Mouse (Mus musculus) layer of hippocampus, adult 2 months (tissue): ENCODE results near the gene E2f4. TPM values are rescaled to one million over a fixed set of nuclear protein-coding genes. Genes with fewer than 3 reads are reported as not detected.

Experiments used
- DNase-seq, 2 experiments: peaks; one replicate each; pipeline ENCODE4 v3.0.0; 2022; ENCODE audit warnings: low spot score in 2 of 2
- H3K27ac ChIP-seq: fragments of 200-600 bp; 2 replicates; pipeline ENCODE4 v1.8.1; 2022
- H3K4me3 ChIP-seq: fragments of 200-600 bp; 2 replicates; pipeline ENCODE4 v1.8.1; 2022; ENCODE audit warnings: mild to moderate bottlenecking
- CTCF ChIP-seq: fragments of 200-600 bp; conservative IDR thresholded peaks from 2 replicates; pipeline ENCODE4 v1.8.1; 2022; ENCODE audit warnings: antibody characterized with exemption, mild to moderate bottlenecking, moderate library complexity
- total RNA-seq, 2 experiments: library from RNA; stranded (reverse); gene quantifications; 2 replicates each; pipeline ENCODE4 v1.2.3; 2021

Gene E2f4
- total RNA-seq, 2 experiments from 2014 or later, result 36.1 to 39.0 TPM

GRCm38 (mm10) chr8:105275840-105276239 is 21.6 kb upstream of the E2f4 start, which contains the start of gene Nol3:
Nol3 (plus strand) TSS chr8:105276140.
- peak within 1 kb of the TSS; percentile 54 for H3K4me3 ChIP-seq
- TF ChIP-seq CTCF, result no peak
- no peak for DNase-seq
- H3K27ac ChIP-seq, result peak within 1 kb of the TSS; percentile 70

GRCm38 (mm10) chr8:105276292-105277120 is 21.0 kb upstream of the E2f4 start:
- H3K27ac ChIP-seq, result peak overlapping the region; percentile 70
- TF ChIP-seq CTCF, result no peak
- H3K4me3 ChIP-seq, result peak overlapping the region; percentile 54
- peak in 1 of 2 experiments; percentile 48 for DNase-seq

- peak overlapping the region; percentile 70 for H3K27ac ChIP-seq
- peak overlapping the region; percentile 51 for H3K4me3 ChIP-seq
- TF ChIP-seq CTCF, result peak; percentile 55
- peak; percentile 89 to 90 for DNase-seq
Observed at GRCm38 (mm10) chr8:105278911-105279334, 18.5 kb upstream of the E2f4 start.

- TF ChIP-seq CTCF, result no peak
- Histone ChIP-seq H3K27ac (no peak overlapping the region), H3K4me3 (no peak overlapping the region)
- no peak for DNase-seq
Observed at GRCm38 (mm10) chr8:105280567-105280966, 16.9 kb upstream of the E2f4 start.

GRCm38 (mm10) chr8:105281821-105282220 is 15.6 kb upstream of the E2f4 start:
- DNase-seq, result no peak
- no peak overlapping the region for H3K27ac ChIP-seq
- no peak for TF ChIP-seq CTCF
- H3K4me3 ChIP-seq, result no peak overlapping the region

GRCm38 (mm10) chr8:105282239-105282638 is 15.2 kb upstream of the E2f4 start:
- no peak overlapping the region for H3K4me3 ChIP-seq
- no peak for DNase-seq
- H3K27ac ChIP-seq, result no peak overlapping the region
- TF ChIP-seq CTCF, result no peak

GRCm38 (mm10) chr8:105283074-105283473 is 14.4 kb upstream of the E2f4 start:
- peak overlapping the region; percentile 18; the same call in 1 of the 2 replicates for H3K4me3 ChIP-seq
- no peak for DNase-seq
- peak; percentile 81 for TF ChIP-seq CTCF
- H3K27ac ChIP-seq, result 0 out of 2 replicates have a peak overlapping the region, but pooled peaks have one; percentile 39

- no peak overlapping the region for H3K4me3 ChIP-seq
- TF ChIP-seq CTCF, result no peak
- no peak for DNase-seq
- H3K27ac ChIP-seq, result no peak overlapping the region
Observed at GRCm38 (mm10) chr8:105285514-105285913, 11.9 kb upstream of the E2f4 start.

- peak; percentile 30 for TF ChIP-seq CTCF
- no peak for DNase-seq
- Histone ChIP-seq H3K27ac (no peak overlapping the region), H3K4me3 (no peak overlapping the region)
Observed at GRCm38 (mm10) chr8:105286907-105287306, 10.6 kb upstream of the E2f4 start.

GRCm38 (mm10) chr8:105288231-105288630 is 9.2 kb upstream of the E2f4 start:
- DNase-seq, result no peak
- TF ChIP-seq CTCF, result no peak
- Histone ChIP-seq H3K27ac (no peak overlapping the region), H3K4me3 (peak overlapping the region; percentile 78; the same call in 1 of the 2 replicates)

GRCm38 (mm10) chr8:105288958-105289732 is 8.3 kb upstream of the E2f4 start:
- peak; percentile 40 for TF ChIP-seq CTCF
- Histone ChIP-seq H3K4me3 (peak overlapping the region; percentile 78), H3K27ac (peak overlapping the region; percentile 89)
- DNase-seq, result peak; percentile 94 to 96

GRCm38 (mm10) chr8:105289805-105290460 is 7.5 kb upstream of the E2f4 start, which contains the start of gene 4931428F04Rik:
4931428F04Rik (minus strand) TSS chr8:105289864.
- peak in 1 of 2 experiments; percentile 53 for DNase-seq
- Histone ChIP-seq H3K4me3 (peak within 1 kb of the TSS; percentile 78), H3K27ac (peak within 1 kb of the TSS; percentile 89)
- TF ChIP-seq CTCF, result peak; percentile 67
